Mouse (Mus musculus) layer of hippocampus, adult 18-20 months (tissue): ENCODE data around the gene Ccdc9. TPM values are rescaled to one million over a fixed set of nuclear protein-coding genes. Genes with fewer than 3 reads are reported as not detected.

Source experiments
- DNase-seq, 2 experiments: peaks; one replicate each; pipeline ENCODE4 v3.0.0; 2022; ENCODE audit warnings: low spot score in 2 of 2
- long read RNA-seq: library from polyadenylated mRNA; stranded (forward); transcript quantifications from one replicate; pipeline ENCODE4 v2.0.0, GENCODE M21; 2021
- total RNA-seq, 2 experiments: library from RNA; stranded (reverse); gene quantifications; 2 replicates each; pipeline ENCODE4 v1.2.3; 2021

Ccdc9 gene
- 10 to 100 TPM; 72.4 to 80.2 TPM for total RNA-seq
- long read RNA-seq, partial matches to known transcripts = 30 of 46 reads
- long read RNA-seq, other reads (novel, unspliced or antisense) = 14 of 46 reads

DNA sequence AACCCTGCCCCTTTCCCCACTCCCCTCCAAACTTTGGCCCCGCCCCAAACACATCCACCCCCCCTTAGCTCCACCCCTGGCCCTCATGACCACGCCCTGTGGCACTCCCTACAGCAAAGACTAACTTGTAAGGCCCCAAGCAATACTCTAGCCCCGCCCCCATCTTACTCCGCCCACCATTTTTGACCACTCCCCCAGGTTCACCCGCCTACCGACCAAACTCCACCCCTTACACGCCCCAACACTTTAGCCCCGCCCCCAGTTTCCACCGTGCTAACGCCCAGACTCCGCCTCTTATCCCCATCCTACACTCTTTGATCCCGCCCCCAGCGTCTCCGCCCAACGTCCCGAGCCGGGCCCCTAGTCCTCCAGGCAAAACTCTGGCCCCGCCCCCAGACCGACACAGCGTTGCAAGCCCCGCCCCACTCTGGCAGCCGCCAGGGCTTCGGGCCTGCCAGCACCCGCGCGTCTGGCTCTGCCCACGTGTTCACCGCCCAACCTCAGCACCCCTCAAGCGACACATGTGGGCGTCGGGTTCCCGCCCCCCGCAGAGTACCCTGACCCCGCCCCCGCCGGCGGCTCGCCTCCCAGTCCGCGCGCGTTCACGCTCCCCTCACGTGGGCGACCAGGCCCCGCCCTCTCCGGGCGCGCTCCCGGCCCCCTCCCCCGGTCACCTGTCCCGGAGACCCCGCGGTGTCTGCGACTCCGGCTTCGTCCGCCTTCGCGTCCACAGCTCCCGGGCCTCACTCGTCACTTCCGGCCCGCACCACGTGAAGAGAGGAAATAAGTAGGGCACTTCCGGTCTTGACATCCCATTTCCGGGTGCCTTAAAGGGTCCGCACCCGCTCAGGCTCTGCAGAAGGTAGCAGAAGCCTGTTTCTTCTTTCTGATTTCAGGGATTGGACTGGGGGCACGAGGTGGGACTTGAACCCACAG lies at the start of gene Ccdc9:
Ccdc9 (minus strand) TSS at position 770 of the 936 bp plus-strand sequence.
- peak; percentile 99 for DNase-seq

DNA sequence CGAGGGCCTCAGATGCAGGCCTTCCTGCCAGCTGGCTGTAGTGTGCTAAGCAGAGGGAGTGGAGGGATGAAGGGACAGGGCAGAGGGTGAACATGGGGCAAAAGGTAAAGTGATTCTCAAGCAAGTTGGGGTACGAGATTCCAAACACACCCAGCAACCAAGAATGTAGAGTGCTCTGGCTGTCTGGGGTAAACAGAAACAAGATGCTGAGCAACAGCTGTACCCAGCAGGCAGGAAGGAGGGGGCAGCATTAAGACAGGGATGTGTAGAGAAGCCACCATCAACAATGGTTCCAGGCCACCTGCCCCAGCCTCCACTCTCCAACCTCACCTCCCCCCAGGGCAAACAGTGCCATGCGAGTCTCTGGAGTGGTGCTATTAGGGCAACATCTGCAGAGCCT lies 42.6 kb upstream of the Ccdc9 start:
- DNase-seq = no peak

DNA sequence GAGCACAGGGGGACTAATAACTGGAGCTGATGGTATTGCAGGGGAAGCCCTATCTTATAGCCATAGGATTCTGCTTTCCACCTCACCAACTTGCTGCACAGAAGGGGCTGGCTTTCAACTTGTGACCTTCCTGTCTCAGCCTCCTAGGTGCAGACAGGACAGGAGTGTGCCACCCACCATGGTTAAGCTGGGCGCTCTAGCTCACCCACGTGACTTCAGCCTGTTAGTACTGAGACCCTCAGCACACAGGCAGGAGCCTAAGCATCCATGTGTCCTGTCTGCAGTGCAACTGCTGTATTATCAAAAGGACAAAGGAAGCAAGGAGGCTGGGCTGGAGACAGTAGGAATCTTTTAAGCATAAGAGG lies 40.0 kb upstream of the Ccdc9 start:
- no peak for DNase-seq

DNA sequence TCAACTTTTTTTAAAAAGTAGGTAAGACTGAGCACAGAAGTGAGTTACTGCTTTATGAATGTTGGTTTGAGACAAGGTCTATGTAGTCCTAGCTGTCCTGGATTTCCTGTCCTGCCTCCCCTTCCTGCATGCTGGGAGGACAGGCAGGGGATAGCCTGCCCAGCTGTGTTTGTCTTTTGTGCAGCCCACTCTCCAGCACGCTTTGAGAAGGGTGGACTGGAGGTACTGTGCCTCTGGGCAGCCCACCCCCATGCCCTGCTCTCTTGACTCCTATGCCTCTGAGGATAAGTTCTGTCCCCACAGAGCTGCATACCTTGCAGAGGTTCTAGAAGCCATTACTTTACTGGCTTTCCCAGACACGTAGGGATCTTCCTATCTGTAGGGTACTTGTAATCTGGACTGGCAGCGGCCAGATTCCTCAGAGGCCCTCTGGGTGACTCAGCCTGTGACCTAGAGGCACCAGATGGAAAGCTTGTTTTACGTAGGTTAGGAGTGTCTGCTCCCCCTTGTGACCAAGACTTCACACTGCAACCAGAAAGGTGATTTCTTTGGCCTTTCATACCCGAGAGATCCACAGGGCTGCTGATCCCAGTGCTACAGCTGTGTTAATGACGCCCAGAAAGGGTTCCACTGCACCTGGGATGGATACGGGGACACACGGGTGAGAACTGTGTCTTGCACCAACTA lies 39.5 kb upstream of the Ccdc9 start:
- peak in 1 of 2 experiments; percentile 61 for DNase-seq

DNA sequence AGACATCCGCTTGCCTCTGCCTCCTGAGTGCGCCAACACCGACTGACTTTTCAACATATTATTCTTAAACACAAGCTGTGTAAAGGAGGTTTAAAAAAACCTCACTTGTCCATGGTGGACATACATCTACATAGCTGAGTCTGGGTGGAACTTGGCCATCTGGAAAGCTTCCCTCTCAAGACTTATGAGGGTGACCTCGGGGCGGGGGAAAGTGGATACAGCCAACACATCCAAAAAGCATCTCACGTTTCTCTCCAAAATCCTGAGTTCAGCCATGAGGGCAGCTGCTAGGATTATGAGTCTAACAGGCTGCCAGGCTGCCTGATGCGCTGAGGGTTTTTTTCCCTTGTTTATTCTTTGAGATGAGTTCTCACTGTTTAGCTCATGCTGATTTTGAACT lies 38.1 kb upstream of the Ccdc9 start:
- no peak for DNase-seq

DNA sequence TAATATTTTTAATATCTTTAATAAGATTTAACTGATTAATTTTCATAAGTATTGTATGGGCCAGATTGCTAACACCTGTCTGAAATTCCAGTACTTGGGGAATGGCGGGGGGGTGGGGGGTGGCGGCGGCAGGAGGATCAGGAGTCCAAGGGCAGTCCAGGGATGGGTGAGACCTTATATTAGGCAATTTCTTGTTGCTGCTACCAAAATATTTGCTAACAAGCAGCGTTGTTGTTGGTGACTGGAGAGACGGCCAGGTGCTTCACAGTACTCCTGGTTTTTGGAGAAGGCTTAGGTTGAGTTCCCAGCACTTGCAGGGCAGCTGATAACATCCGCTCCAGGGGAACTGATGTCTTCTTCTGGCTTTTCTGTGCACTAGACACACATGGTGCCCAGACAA lies 33.9 kb upstream of the Ccdc9 start:
- DNase-seq = no peak

DNA sequence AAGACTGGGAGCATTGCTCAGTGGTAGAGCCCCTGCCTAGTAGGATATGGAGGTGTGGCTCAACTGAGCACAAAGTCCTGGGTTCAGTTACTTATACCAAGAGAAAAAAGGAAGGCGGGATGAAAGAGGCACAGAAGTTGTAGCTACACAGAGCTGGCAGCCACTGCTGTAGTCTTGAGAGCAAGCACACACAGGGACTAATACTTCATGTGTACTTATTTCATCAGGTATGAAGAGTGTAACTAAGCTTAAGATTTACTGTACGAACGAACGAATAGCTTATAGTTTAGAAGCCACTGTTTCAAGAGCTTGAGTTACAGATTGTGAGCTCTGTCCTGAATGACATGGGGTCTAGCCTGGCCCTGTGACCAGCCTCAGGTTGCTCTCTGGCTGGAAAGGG lies 32.6 kb upstream of the Ccdc9 start:
- DNase-seq = no peak

DNA sequence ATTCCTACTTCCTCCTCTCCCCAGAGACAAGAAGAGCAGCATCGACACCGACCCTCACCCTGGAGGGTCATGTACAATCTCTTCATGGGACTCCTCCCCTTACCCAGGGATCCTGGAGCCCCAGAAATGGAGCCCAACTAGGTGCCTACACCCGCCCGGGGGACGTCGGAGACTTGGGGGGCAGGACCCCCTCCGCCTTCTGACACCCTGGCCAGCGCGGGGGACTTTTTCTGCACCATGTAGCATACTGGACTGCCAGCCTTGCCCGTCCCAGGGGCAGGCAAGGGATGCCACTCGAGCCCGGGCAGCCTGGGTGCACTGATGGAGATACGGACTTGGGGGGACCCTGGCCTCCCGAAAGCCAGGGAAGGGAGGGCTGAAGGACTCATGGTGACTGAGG lies 30.5 kb upstream of the Ccdc9 start:
- DNase-seq = no peak

DNA sequence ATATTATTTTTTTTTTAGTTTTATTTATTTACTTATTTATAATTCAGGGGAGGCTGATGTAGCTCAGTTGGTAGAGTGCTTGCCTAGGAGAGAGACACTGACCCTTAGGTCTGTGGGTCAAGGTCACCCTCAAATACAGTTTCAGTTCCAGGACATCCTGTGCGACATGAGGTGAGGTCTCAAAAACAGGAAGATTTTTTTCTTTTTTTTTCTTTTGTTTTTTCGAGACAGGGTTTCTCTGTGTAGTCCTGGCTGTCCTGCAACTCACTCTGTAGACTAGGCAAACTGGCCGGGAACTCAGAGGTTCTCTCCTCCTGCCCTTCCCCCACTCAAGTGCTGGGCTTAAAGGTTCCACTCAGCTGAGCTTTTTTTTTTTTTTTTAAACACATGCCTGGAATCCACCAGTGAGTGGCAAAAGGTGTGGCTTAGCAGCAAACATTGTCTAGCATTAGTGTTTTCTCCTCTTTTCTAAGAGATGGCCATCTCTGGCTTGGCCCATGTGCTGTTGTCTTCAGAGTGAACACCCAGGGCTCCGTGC lies 28.7 kb upstream of the Ccdc9 start:
- no peak for DNase-seq

DNA sequence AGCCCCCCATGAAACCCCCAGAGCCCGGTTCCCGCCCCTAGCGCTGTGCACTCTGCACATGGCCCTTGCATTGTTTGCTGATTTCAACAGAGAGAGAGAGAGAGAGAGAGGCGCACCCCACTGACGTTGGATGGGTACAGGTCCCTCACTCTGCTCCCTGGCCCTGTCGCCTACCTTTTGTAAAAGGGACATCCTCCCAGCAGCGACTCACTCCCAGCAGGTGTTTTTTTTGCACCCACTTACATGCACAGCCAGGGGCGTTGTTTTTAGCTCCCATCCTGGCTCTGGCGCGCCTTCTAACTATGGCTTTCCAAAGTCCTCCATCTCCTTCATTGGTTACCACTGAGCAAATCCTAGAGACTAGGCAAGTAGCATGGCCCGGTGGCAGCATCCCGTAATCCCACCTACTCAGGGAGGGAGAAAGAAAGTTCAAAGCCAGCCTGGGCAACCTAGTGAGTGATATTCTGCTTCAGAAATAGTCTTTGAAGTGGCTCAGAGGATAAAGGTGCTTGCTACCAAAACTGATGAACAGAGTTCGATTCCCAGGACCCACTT lies 27.7 kb upstream of the Ccdc9 start:
- no peak for DNase-seq

DNA sequence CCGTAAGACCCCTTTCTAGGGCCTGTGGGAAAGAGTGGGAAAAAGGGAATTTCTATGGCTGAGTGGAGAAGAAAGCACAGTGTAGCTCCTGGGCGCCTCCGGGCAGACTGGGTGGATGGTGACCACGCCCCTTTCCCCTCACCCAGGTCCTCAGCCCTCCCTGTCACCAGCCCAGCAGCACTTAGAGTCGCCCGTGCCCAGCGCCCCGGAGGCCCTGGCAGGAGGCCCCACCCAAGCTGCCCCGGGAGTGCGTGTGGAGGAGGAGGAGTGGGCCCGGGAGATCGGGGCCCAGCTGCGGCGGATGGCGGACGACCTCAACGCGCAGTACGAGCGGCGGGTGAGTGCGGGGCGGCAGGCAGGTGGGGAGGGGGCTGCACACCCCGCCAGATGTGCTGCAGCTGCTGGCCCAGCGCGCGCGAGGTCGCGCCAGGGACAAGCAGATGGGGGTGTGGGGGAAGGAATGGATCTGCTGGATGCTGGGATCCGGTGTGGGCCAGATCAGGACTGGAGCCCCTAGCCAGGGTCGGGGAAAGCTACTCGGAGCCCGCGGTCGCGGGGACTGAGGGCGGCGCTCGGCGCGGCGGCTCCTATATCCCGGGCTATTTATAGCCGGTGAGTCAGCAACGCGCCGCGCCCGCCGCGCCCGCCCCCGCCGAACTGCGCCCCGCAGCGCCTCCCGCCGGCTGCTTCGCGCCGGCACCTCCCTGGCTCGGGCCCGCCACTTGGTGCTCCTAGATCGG lies 27.1 kb upstream of the Ccdc9 start:
- DNase-seq = peak; percentile 42 to 78

DNA sequence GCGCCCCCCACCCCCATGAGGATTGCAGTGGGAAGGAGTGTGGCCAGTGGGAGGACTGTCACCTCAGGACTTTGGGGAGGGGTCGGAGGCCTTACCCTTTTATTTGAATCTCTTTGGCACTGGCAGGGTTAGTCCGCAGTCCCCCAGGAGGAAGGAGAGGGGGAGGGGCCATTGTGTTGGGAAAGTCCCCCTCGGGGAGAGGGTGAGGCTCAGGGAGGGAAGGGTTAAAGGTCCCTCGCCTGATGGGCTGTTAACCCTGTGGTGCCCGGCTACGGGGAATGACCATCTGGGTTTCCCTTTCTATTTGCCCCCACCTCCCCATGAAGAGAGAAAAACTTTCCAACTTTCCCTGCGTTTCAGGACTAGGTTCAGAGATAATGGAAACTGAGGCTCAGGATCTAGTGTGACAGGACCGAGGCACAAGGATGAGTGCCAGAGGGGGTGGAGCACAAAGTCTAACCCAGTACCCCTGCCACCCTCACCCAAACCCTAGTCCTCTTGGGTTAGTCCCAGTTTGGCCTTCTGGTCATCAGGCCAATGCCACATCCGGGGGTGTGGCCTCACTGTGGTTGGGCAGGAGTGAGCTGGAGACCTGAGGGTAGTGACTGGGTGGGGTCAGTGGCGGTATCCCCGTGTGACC lies 26.2 kb upstream of the Ccdc9 start:
- DNase-seq = no peak

DNA sequence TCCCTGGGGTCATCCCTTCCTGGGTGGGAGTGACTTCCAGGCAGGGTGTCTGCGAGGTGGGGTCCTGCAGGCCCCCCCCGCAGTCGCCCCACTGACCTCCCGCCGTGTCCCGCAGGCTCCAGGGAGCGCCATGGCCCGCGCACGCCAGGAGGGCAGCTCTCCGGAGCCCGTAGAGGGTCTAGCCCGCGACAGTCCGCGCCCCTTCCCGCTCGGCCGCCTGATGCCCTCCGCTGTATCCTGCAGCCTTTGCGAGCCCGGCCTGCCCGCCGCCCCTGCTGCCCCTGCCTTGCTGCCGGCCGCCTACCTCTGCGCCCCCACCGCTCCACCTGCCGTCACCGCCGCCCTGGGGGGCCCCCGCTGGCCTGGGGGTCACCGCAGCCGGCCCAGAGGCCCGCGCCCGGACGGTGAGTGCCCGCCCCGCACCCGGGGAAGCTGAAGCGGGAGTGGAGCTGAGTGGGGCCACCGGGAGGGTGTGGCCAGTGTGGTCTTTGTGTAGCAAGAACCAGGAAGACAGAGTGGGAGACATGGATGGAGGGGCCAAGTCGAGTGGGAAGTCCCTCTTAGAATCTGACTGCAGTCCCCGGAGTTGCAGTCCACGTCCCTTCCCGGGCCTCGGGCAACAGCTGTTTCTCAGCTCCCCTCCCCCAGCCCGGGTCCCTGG lies 25.5 kb upstream of the Ccdc9 start:
- no peak for DNase-seq

DNA sequence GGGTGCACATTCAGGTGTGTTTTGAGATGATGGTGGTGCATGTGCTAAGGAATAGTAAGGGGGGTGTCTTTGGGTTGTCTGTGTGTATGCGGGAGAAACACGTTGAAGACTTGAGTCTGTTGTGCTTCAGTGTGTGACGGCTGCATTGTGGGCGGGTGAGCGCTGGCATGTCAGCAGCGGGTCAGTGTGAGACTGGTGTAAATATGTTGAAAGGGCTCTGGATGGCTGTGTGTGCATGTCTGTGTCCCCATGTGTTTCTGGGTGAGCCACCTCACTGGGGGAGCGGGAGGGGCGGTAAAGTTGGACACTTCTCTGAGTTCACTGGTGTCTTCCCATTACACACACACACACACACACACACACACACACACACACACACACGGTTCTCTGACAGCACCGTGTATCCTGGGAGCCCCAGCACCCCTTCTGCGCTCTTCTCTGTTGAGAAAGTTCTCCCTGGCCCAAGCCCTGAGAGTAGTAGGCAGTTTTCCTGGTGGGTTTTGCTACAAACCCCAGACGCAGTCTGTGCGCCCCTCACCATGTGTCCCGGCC lies 24.9 kb upstream of the Ccdc9 start:
- DNase-seq = no peak

DNA sequence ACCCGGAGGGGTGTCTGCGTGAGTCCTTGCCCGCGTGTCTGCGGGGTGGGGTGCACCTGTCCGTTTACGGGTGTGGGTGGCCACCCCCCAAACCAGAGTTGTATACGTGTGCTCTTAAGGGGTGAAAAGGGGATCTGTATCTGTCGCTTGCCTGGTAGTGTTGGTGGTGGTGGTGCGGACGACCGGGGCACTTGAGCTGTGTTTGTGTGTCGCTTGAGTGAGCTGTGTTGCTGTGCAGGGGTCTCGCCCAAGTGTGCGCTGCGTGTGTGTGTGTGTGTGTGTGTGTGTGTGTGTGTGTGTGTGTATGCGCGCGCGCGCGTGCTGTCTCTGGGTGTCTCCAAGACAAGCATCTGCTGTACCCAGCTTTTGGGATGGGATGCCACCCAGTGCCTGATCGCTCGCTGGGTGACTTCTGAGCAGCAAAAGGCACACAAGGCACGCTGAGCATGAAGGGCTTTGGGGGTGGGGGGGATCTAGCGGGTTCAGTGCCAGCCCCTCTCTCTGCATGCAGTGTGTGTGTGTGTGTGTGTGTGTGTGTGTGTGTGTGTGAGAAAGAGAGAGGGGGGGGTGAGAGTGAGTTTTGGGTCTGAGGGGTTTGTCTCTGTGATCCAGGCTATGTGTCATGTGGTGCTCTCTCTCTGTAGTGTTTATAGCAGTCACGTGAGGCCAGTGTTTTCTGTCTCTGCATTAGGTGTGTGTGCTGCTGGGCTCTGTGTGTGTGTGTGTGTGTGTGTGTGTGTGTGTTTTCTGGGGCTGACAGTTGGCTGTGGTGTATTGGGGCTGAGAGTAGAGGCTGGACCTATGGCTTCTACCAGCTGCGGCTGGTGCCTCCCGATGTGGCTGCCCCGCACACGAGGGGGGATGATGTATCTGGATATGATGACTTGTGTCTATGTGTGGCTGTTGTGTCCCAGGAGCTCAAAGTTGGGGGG lies 24.2 kb upstream of the Ccdc9 start:
- peak; percentile 56 to 81 for DNase-seq

DNA sequence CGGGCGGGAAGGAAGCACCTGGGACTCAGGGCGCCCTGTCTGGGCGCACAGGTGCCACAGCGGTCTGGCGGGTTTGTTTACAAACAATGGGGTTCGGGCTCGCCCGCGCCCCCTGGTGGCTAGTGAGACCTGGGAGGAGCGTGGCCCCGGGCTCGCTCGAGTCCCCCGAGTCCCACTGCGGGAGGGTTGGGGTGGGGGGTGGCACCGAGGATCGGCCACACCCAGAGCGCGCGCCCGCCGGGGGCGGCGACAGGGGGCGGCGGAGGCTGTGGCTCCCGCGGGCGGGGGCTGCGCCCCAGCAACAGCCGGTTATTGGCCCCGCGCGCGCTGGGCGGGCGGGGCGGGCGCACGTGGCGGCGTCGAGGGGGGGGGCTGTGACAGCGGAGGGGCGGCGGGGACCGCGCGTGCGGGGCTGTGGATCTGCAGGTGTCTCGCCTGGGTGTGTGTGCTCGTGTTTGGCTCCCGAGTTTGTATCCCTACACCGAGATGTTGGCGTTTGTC lies 23.5 kb upstream of the Ccdc9 start:
- DNase-seq = peak; percentile 65 to 86

DNA sequence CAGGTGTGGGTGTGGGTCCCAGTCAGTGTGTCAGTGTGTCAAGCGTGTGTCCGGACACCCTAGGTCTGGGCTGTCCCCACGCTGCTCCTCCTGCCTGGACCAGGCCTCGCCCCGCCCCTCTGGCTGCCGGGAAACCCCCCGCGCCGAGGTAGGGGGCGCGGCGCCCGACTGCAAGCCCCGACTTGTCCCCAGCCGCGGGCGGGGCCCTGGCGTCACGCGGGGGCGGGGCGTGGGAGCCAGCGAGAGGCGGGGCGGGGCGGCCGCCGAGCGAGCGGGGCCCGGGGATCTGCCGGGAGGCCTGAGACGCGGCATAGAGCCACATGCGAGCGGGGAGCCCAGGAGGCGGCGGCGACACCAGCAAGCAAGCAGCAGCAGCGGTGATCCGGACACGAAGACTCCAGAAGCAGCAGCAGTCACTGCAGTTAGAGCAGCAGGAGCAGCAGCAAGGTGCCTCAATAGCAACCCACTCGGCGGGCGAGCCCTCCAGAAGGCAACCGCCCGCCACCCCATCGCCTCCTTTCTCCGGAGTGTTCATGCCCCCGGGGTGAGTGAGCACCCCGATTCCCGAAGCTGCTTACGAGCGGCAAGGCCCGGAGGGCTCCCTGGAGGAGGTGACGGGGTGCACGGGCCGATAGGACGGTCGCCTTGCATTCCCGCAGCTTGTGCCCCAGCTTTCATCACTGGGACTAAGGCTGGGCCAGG lies 22.9 kb upstream of the Ccdc9 start:
- DNase-seq = peak; percentile 70 to 81
